ENCODE assay signal across 8 mouse cellular contexts in genomic region chr12:4917805-4918591, GRCm38 (mm10). TPM values are rescaled to one million over a fixed set of nuclear protein-coding genes. Genes with fewer than 3 reads are reported as not detected.
DNase-seq lines count a peak whose midpoint lies in the region; ATAC-seq and TF ChIP-seq lines count a peak whose summit lies in the region.

No protein-coding gene starts in this region.

- H3K9me3 ChIP-seq in G1E (replicated peaks): no peaks in the 10 kb centered on the region
- no peaks in the 10 kb centered on the region for H3K9me3 ChIP-seq in hindbrain, embryonic 10.5 days

- H3K27ac ChIP-seq in cerebellum, adult 2 months (ENCODE audit: insufficient read depth, low read length): peak overlapping the region; percentile 93
- H3K27ac ChIP-seq in hindbrain, embryonic 10.5 days: peak overlapping the region; percentile 100

- peak; percentile 47; the same call in 1 of the 2 replicates for ATAC-seq in G1E (ENCODE audit: extremely low read depth, insufficient number of reproducible peaks, low FRiP score, poor library complexity, severe bottlenecking)
- ATAC-seq in frontal cortex, adult (ENCODE audit: low TSS enrichment): peak; percentile 60

- H3K4me3 ChIP-seq in G1E (ENCODE audit: low read depth, low read length): peak overlapping the region; percentile 93
- H3K4me3 ChIP-seq in cerebellum, adult 2 months (replicated peaks; ENCODE audit: insufficient read depth, low read depth, low read length): peak overlapping the region; percentile 59
- H3K4me3 ChIP-seq in hindbrain, embryonic 10.5 days: peak overlapping the region; percentile 92

- no peak for TF ChIP-seq CTCF in G1E (IDR thresholded peaks at IDR 0.05; ENCODE audit: low read depth, low read length)
- TF ChIP-seq CTCF in cerebellum, adult 2 months (IDR thresholded peaks at IDR 0.05; ENCODE audit: borderline replicate concordance, insufficient read depth, low read depth, low read length): no peak

- 1% methylated on average over 48 of the region's 48 CpGs for WGBS in cerebellum, adult 2 months
- WGBS in hindbrain, embryonic 10.5 days: under 1% methylated on average over 48 of the region's 48 CpGs

- no peaks in the 10 kb centered on the region for H3K27me3 ChIP-seq in G1E (ENCODE audit: insufficient read depth, low read length)
- H3K27me3 ChIP-seq in cerebellum, adult 2 months (ENCODE audit: control insufficient read depth, insufficient read depth, low read length): no peaks in the 10 kb centered on the region
- no peaks in the 10 kb centered on the region for H3K27me3 ChIP-seq in hindbrain, embryonic 10.5 days (ENCODE audit: insufficient read depth, poor library complexity, severe bottlenecking)

- H3K36me3 ChIP-seq in G1E (replicated peaks): peaks cover 5% of the 10 kb centered on the region
- H3K36me3 ChIP-seq in hindbrain, embryonic 10.5 days: no peaks in the 10 kb centered on the region

- peaks cover 25% of the 10 kb centered on the region for H3K4me1 ChIP-seq in G1E (ENCODE audit: insufficient read depth, low read depth, low read length)
- no peaks in the 10 kb centered on the region; the same call in 1 of the 2 replicates for H3K4me1 ChIP-seq in cerebellum, adult 2 months (ENCODE audit: control insufficient read depth, insufficient read depth, low read length)
- H3K4me1 ChIP-seq in hindbrain, embryonic 10.5 days (replicated peaks): peaks cover 23% of the 10 kb centered on the region

- DNase-seq in G1E (ENCODE audit: low spot score): peak; percentile 16
- DNase-seq in cerebellum, adult 2 months: peak in 1 of 2 experiments; percentile 73
- peak; percentile 78 for DNase-seq in hindbrain, embryonic 10.5 days (ENCODE audit: low spot score)
- peak; percentile 55 to 57 for DNase-seq in layer of hippocampus, postnatal 10 days (ENCODE audit: low spot score in 2 of 2)
- peak; percentile 61 for DNase-seq in lung, postnatal 10 days
- DNase-seq in ovary, postnatal 14 days (ENCODE audit: low spot score): peak; percentile 41
- peak; percentile 71 for DNase-seq in thymus, postnatal 25 days

- TF ChIP-seq POLR2A in cerebellum, adult 2 months (IDR thresholded peaks at IDR 0.05; ENCODE audit: borderline replicate concordance, insufficient read depth, low read length): no peak

RNA-seq across cellular contexts. Expression of gene Atad2b, which starts 0.8 kb away (rescaled TPM):
- total RNA-seq in G1E (2014; fragmentation: Nextera tagmentation): 113 and 123 TPM in 2 replicates
- total RNA-seq in G1E (2017): 44.4 and 54.5 TPM in 2 replicates
- 28.5 and 39.1 TPM in 2 replicates for polyA plus RNA-seq in G1E (2012)
- 14.0 and 16.4 TPM in 2 replicates for polyA plus RNA-seq in cerebellum, adult 2 months (2012; rRNA removed)
- polyA plus RNA-seq in hindbrain, embryonic 10.5 days (2016; fragmentation: Nextera tagmentation; extraction: Ambion mirVana): 10.9 and 12.8 TPM in 2 replicates
- 10 to 100 TPM; 30.6 to 32.3 TPM for total RNA-seq in layer of hippocampus, postnatal 10 days (2021)

RNA-seq across cellular contexts. Expression of gene Ubxn2a, which starts 10.5 kb away (rescaled TPM):
- total RNA-seq in G1E (2014; fragmentation: Nextera tagmentation) (58.3 and 65.4 TPM in 2 replicates), G1E (2017) (73.9 and 75.5 TPM in 2 replicates)
- 14.3 and 22.6 TPM in 2 replicates for polyA plus RNA-seq in G1E (2012)
- 32.6 and 36.6 TPM in 2 replicates for polyA plus RNA-seq in cerebellum, adult 2 months (2012; rRNA removed)
- polyA plus RNA-seq in hindbrain, embryonic 10.5 days (2016; fragmentation: Nextera tagmentation; extraction: Ambion mirVana): 17.3 and 20.6 TPM in 2 replicates
- 10 to 100 TPM; 39.7 to 45.4 TPM for total RNA-seq in layer of hippocampus, postnatal 10 days (2021)

RNA-seq across cellular contexts. Expression of gene Mfsd2b, which starts 43.8 kb away (rescaled TPM):
- total RNA-seq in G1E (2014; fragmentation: Nextera tagmentation) (174 and 182 TPM in 2 replicates), G1E (2017) (72.0 and 77.5 TPM in 2 replicates)
- polyA plus RNA-seq in G1E (2012): 120 and 159 TPM in 2 replicates
- polyA plus RNA-seq in cerebellum, adult 2 months (2012; rRNA removed): 3.0 TPM in 2 replicates
- polyA plus RNA-seq in hindbrain, embryonic 10.5 days (2016; fragmentation: Nextera tagmentation; extraction: Ambion mirVana): 4.1 and 4.7 TPM in 2 replicates
- total RNA-seq in layer of hippocampus, postnatal 10 days (2021): under 1 TPM; 0.76 to 0.82 TPM

Comparison
In these comparisons a context has a peak if more than half of its experiments do, and no peak if none do; other contexts are left out.
1. RNA of gene Mfsd2b, which starts 43.8 kb away (polyA plus RNA-seq): 120 to 159 TPM in G1E; 4.1 to 4.7 TPM in hindbrain, embryonic 10.5 days and 3.0 TPM in cerebellum, adult 2 months; every median in the first group is over 10 times any median in the second.
2. Peak in every context shown above with its lines, with median percentiles within 50 percentile points of each other: H3K4me3 ChIP-seq.